ENCODE assay signal across 19 mouse cellular contexts in genomic region chr2:27761260-27761995, GRCm38 (mm10).
DNase-seq lines count a peak whose midpoint lies in the region; ATAC-seq and TF ChIP-seq lines count a peak whose summit lies in the region.
"Had no signal": no experiment of that assay in that cellular context is flagged by ENCODE, and none has a peak within 500 bp of the region (broad histone marks: within the 10 kb centered on the region; RNA-seq: fewer than 3 reads in every experiment).

No protein-coding gene starts in this region.

- no peak for TF ChIP-seq EP300 in heart, adult 2 months (IDR thresholded peaks at IDR 0.05; ENCODE audit: insufficient read depth, low read depth, low read length)

- ATAC-seq in liver, embryonic 11.5 days (replicated peaks; ENCODE audit: low FRiP score) = no peak
- ATAC-seq in embryonic facial prominence, embryonic 15.5 days (ENCODE audit: insufficient number of reproducible peaks, low FRiP score, low TSS enrichment, low read depth) = no peak
- ATAC-seq: forebrain, embryonic 14.5 days; intestine, embryonic 15.5 days had no signal

- 80% methylated on average over 10 of the region's 10 CpGs for WGBS in heart, adult 2 months
- 61% methylated on average over 10 of the region's 10 CpGs for WGBS in liver, adult 2 months
- WGBS in liver, embryonic 11.5 days = 88% methylated on average over 10 of the region's 10 CpGs
- 84% methylated on average over 10 of the region's 10 CpGs for WGBS in embryonic facial prominence, embryonic 15.5 days

- no peak for TF ChIP-seq CTCF in heart, adult 2 months (IDR thresholded peaks at IDR 0.05)
- TF ChIP-seq CTCF in liver, adult 2 months (IDR thresholded peaks at IDR 0.05; ENCODE audit: low read depth, low read length) = no peak

- no peak overlapping the region for H3K4me2 ChIP-seq in liver, embryonic 11.5 days
- no peak overlapping the region for H3K4me2 ChIP-seq in embryonic facial prominence, embryonic 15.5 days (replicated peaks)
- H3K4me2 ChIP-seq: heart, embryonic 11.5 days; intestine, embryonic 15.5 days; kidney, embryonic 15.5 days; neural tube, embryonic 13.5 days had no signal

- H3K4me3 ChIP-seq in heart, adult 2 months = no peak overlapping the region
- no peak overlapping the region for H3K4me3 ChIP-seq in liver, adult 2 months (ENCODE audit: insufficient read depth, low read depth, low read length)
- H3K4me3 ChIP-seq in liver, embryonic 11.5 days (ENCODE audit: low read depth, low read length) = no peak overlapping the region
- H3K4me3 ChIP-seq in embryonic facial prominence, embryonic 15.5 days (replicated peaks) = no peak overlapping the region
- H3K4me3 ChIP-seq: intestine, embryonic 15.5 days; kidney, embryonic 15.5 days; midbrain, embryonic 10.5 days; neural tube, embryonic 13.5 days had no signal

- H3K27ac ChIP-seq in heart, adult 2 months = no peak overlapping the region
- 0 out of 2 replicates have a peak overlapping the region, but pooled peaks have one; percentile 9 for H3K27ac ChIP-seq in liver, adult 2 months (replicated peaks; ENCODE audit: insufficient read depth, low read depth, low read length)
- H3K27ac ChIP-seq in liver, embryonic 11.5 days (ENCODE audit: low read depth, low read length) = no peak overlapping the region
- H3K27ac ChIP-seq in embryonic facial prominence, embryonic 15.5 days (replicated peaks) = 0 out of 2 replicates have a peak overlapping the region, but pooled peaks have one; percentile 24
- H3K27ac ChIP-seq: intestine, embryonic 15.5 days; kidney, embryonic 15.5 days; midbrain, embryonic 10.5 days; neural tube, embryonic 13.5 days had no signal

- no peaks in the 10 kb centered on the region for H3K79me2 ChIP-seq in heart, adult 2 months (replicated peaks; ENCODE audit: control insufficient read depth, insufficient read depth, low read length)
- no peaks in the 10 kb centered on the region for H3K79me2 ChIP-seq in liver, adult 2 months (ENCODE audit: control insufficient read depth, insufficient read depth, low read length)

- H3K36me3 ChIP-seq in heart, adult 2 months (ENCODE audit: control insufficient read depth, insufficient read depth, low read length) = no peaks in the 10 kb centered on the region
- H3K36me3 ChIP-seq in liver, adult 2 months (ENCODE audit: control insufficient read depth, insufficient read depth, low read length) = peaks cover 23% of the 10 kb centered on the region
- H3K36me3 ChIP-seq in liver, embryonic 11.5 days (ENCODE audit: control insufficient read depth, insufficient read depth, low read length) = peaks cover 5% of the 10 kb centered on the region; the same call in 1 of the 2 replicates
- H3K36me3 ChIP-seq in embryonic facial prominence, embryonic 15.5 days = peaks cover 23% of the 10 kb centered on the region

- H3K9me3 ChIP-seq in liver, embryonic 11.5 days (ENCODE audit: control insufficient read depth, low read length) = no peaks in the 10 kb centered on the region
- no peaks in the 10 kb centered on the region for H3K9me3 ChIP-seq in embryonic facial prominence, embryonic 15.5 days (replicated peaks)
- H3K9me3 ChIP-seq: intestine, embryonic 15.5 days; kidney, embryonic 15.5 days; midbrain, embryonic 10.5 days; neural tube, embryonic 13.5 days had no signal

- intact Hi-C loops in heart, adult 2 months (cut with DNase I) = no loop called here

- H3K9ac ChIP-seq in heart, adult 2 months (ENCODE audit: low read depth, low read length) = no peak overlapping the region
- H3K9ac ChIP-seq in liver, adult 2 months (ENCODE audit: low read depth, low read length) = no peak overlapping the region
- no peak overlapping the region for H3K9ac ChIP-seq in liver, embryonic 11.5 days (ENCODE audit: low read depth, low read length)
- H3K9ac ChIP-seq in embryonic facial prominence, embryonic 15.5 days = no peak overlapping the region
- H3K9ac ChIP-seq: intestine, embryonic 15.5 days; kidney, embryonic 15.5 days; neural tube, embryonic 13.5 days had no signal

- TF ChIP-seq POLR2A in heart, adult 2 months (IDR thresholded peaks at IDR 0.05; ENCODE audit: insufficient read depth, low read depth, low read length) = no peak
- TF ChIP-seq POLR2A in liver, adult 2 months (IDR thresholded peaks at IDR 0.05; ENCODE audit: extremely low read depth, insufficient read depth, low read length) = no peak

- H3K27me3 ChIP-seq in heart, adult 2 months (ENCODE audit: control insufficient read depth, insufficient read depth, low read length) = no peaks in the 10 kb centered on the region
- H3K27me3 ChIP-seq in liver, adult 2 months (ENCODE audit: control insufficient read depth, insufficient read depth, low read length) = no peaks in the 10 kb centered on the region
- no peaks in the 10 kb centered on the region for H3K27me3 ChIP-seq in liver, embryonic 11.5 days (replicated peaks; ENCODE audit: control insufficient read depth, insufficient read depth, low read length)
- H3K27me3 ChIP-seq in embryonic facial prominence, embryonic 15.5 days = no peaks in the 10 kb centered on the region
- H3K27me3 ChIP-seq: intestine, embryonic 15.5 days had no signal

- peak; percentile 39 for DNase-seq in cerebellum, adult 11 months
- DNase-seq in cerebellum, postnatal 4 days (ENCODE audit: low spot score in 2 of 2) = no peak
- peak; percentile 91 for DNase-seq in heart, adult 11 months
- DNase-seq in heart, adult 2 months = no peak
- DNase-seq in liver, adult 2 months (ENCODE audit: extremely low read depth, low read depth, low spot score) = no peak
- no peak for DNase-seq in liver, embryonic 11.5 days (ENCODE audit: low spot score)
- no peak for DNase-seq in right cerebral cortex, postnatal 10 days (ENCODE audit: low spot score in 2 of 2)
- DNase-seq: adrenal gland, postnatal 25 days; embryo, embryonic 11 days; heart, postnatal 4 days; lung, postnatal 36 days; right cerebral cortex, postnatal 14 days had no signal

- H3K4me1 ChIP-seq in heart, adult 2 months (ENCODE audit: control insufficient read depth, insufficient read depth, low read length) = peaks cover 16% of the 10 kb centered on the region
- peaks cover 23% of the 10 kb centered on the region for H3K4me1 ChIP-seq in liver, adult 2 months (ENCODE audit: control insufficient read depth, insufficient read depth, low read length)
- peaks cover 18% of the 10 kb centered on the region for H3K4me1 ChIP-seq in liver, embryonic 11.5 days (replicated peaks; ENCODE audit: control insufficient read depth, insufficient read depth, low read length)
- peaks cover 86% of the 10 kb centered on the region for H3K4me1 ChIP-seq in embryonic facial prominence, embryonic 15.5 days

Comparison
In these comparisons a context has a peak if more than half of its experiments do, and no peak if none do; other contexts are left out.
1. DNase-seq: peak in cerebellum, adult 11 months (single experiment) and heart, adult 11 months (single experiment); none in cerebellum, postnatal 4 days (0 of 2), heart, adult 2 months (0 of 2), liver, adult 2 months (single experiment), liver, embryonic 11.5 days (single experiment) and right cerebral cortex, postnatal 10 days (0 of 2).
2. H3K27ac ChIP-seq: peak in liver, adult 2 months (single experiment) and embryonic facial prominence, embryonic 15.5 days (single experiment); none in heart, adult 2 months (single experiment) and liver, embryonic 11.5 days (single experiment).